Mouse (Mus musculus) CH12.LX (cell line): ENCODE data around the gene Pheta1. TPM values are rescaled to one million over a fixed set of nuclear protein-coding genes. Genes with fewer than 3 reads are reported as not detected.

Experiments used
- DNase-seq: peaks from one replicate; pipeline ENCODE4 v3.0.0-alpha.2; 2013; ENCODE audit errors: extremely low read depth
- H3K27ac ChIP-seq: 2 replicates; pipeline ENCODE4 v1.5.1; 2012; ENCODE audit warnings: low read depth, mild to moderate bottlenecking, control low read depth, moderate library complexity; ENCODE audit not compliant: insufficient read depth
- H3K27me3 ChIP-seq: replicated peaks from 2 replicates; pipeline ENCODE3; 2012; ENCODE audit warnings: inconsistent platforms
- H3K36me3 ChIP-seq, 2 experiments: replicated peaks in 1 of 2; 2 replicates each; pipeline versions ENCODE3 to v1.6.1; 2012; ENCODE audit warnings: inconsistent platforms in 1 of 2, low read length in 1 of 2, mild to moderate bottlenecking in 1 of 2, mixed read lengths in 1 of 2, moderate library complexity in 1 of 2; ENCODE audit not compliant: control insufficient read depth in 1 of 2, insufficient read depth in 1 of 2
- H3K4me1 ChIP-seq, 2 experiments: 2 replicates each; pipeline ENCODE4 v1.6.1; 2012; ENCODE audit warnings: inconsistent platforms in 1 of 2, moderate library complexity in 1 of 2; ENCODE audit not compliant: insufficient read depth in 2 of 2, control insufficient read depth in 1 of 2
- H3K4me2 ChIP-seq: 2 replicates; pipeline ENCODE4 v1.6.1; 2012; ENCODE audit warnings: low read depth, mild to moderate bottlenecking, control low read depth; ENCODE audit not compliant: poor library complexity, insufficient read depth, severe bottlenecking
- H3K4me3 ChIP-seq, 3 experiments: fragments of 150-350 bp in 1 of 3; sonication (generic) in 1 of 3; replicated peaks in 1 of 3; 2 replicates each; pipeline versions ENCODE3 to v1.5.1; 2011 to 2012; ENCODE audit warnings: low read depth in 2 of 3, low read length in 2 of 3, mild to moderate bottlenecking in 2 of 3, moderate library complexity in 2 of 3, control low read depth in 1 of 3, improper control_type of control experiment in 1 of 3, inconsistent platforms in 1 of 3, mixed read lengths in 1 of 3; ENCODE audit not compliant: poor library complexity in 1 of 3
- H3K79me2 ChIP-seq: replicated peaks from 2 replicates; pipeline ENCODE4 v1.6.1; 2012; ENCODE audit warnings: mild to moderate bottlenecking, moderate library complexity; ENCODE audit not compliant: control insufficient read depth, poor library complexity, insufficient read depth, severe bottlenecking; ENCODE audit errors: extremely low read depth
- H3K9ac ChIP-seq: 2 replicates; pipeline ENCODE4 v1.6.1; 2012; ENCODE audit warnings: low read depth, mild to moderate bottlenecking, control low read depth, moderate library complexity; ENCODE audit not compliant: insufficient read depth
- H3K9me3 ChIP-seq: replicated peaks from 2 replicates; pipeline ENCODE3; 2012; ENCODE audit warnings: low read length, inconsistent platforms, mixed read lengths
- CHD1 ChIP-seq: IDR thresholded peaks from 2 replicates; pipeline ENCODE4 v1.6.1; 2012; ENCODE audit warnings: low read depth, low read length, improper control_type of control experiment, inconsistent platforms
- CHD2 ChIP-seq: IDR thresholded peaks from 2 replicates; pipeline ENCODE4 v1.6.1; 2011; ENCODE audit warnings: low read length, improper control_type of control experiment
- CTCF ChIP-seq, 2 experiments: IDR thresholded peaks in 1 of 2; conservative IDR thresholded peaks in 1 of 2; 2 replicates each; pipeline ENCODE4 v1.5.1; 2011 to 2012; ENCODE audit warnings: low read depth in 2 of 2, low read length in 2 of 2, improper control_type of control experiment in 1 of 2, inconsistent platforms in 1 of 2, mild to moderate bottlenecking in 1 of 2, moderate library complexity in 1 of 2
- E2F4 ChIP-seq: IDR thresholded peaks from 2 replicates; pipeline ENCODE4 v1.6.1; 2011; ENCODE audit warnings: low read depth, low read length, improper control_type of control experiment; ENCODE audit not compliant: insufficient replicate concordance
- EP300 ChIP-seq: IDR thresholded peaks from 2 replicates; pipeline ENCODE4 v1.6.1; 2011; ENCODE audit warnings: low read length, improper control_type of control experiment
- ETS1 ChIP-seq: conservative IDR thresholded peaks from 2 replicates; pipeline ENCODE4 v1.6.1; 2012; ENCODE audit warnings: low read depth, mild to moderate bottlenecking, inconsistent platforms, low read length, improper control_type of control experiment, moderate library complexity
- GABPA ChIP-seq: IDR thresholded peaks from 2 replicates; pipeline ENCODE4 v1.6.1; 2012; ENCODE audit warnings: low read depth, low read length, improper control_type of control experiment, inconsistent platforms; ENCODE audit not compliant: insufficient replicate concordance
- IRF4 ChIP-seq: IDR thresholded peaks from 2 replicates; pipeline ENCODE4 v1.6.1; 2014; ENCODE audit warnings: low read depth, mild to moderate bottlenecking, inconsistent platforms, low read length, improper control_type of control experiment
- JUND ChIP-seq: conservative IDR thresholded peaks from 2 replicates; pipeline ENCODE4 v1.6.1; 2011; ENCODE audit warnings: low read depth, low read length, improper control_type of control experiment
- KAT2A ChIP-seq: IDR thresholded peaks from 2 replicates; pipeline ENCODE4 v1.6.1; 2012; ENCODE audit warnings: low read length, improper control_type of control experiment, inconsistent platforms; ENCODE audit not compliant: insufficient replicate concordance
- MAX ChIP-seq: IDR thresholded peaks from 2 replicates; pipeline ENCODE4 v1.6.1; 2011; ENCODE audit warnings: low read length, improper control_type of control experiment
- MEF2A ChIP-seq: IDR thresholded peaks from 2 replicates; pipeline ENCODE4 v1.6.1; 2014; ENCODE audit warnings: low read depth, mild to moderate bottlenecking, inconsistent platforms, low read length, improper control_type of control experiment, borderline replicate concordance
- MXI1 ChIP-seq: IDR thresholded peaks from 2 replicates; pipeline ENCODE4 v1.6.1; 2011; ENCODE audit warnings: mild to moderate bottlenecking, low read depth, low read length, improper control_type of control experiment
- MYC ChIP-seq: IDR thresholded peaks from 2 replicates; pipeline ENCODE4 v1.6.1; 2011; ENCODE audit warnings: low read depth, mild to moderate bottlenecking, improper control_type of control experiment, low read length
- POLR2AphosphoS2 ChIP-seq: IDR thresholded peaks from 2 replicates; pipeline ENCODE4 v1.6.1; 2011; ENCODE audit warnings: low read depth, low read length, improper control_type of control experiment
- RCOR1 ChIP-seq: conservative IDR thresholded peaks from 2 replicates; pipeline ENCODE4 v1.6.1; 2012; ENCODE audit warnings: low read depth, mild to moderate bottlenecking, inconsistent platforms, low read length, improper control_type of control experiment
- SMC3 ChIP-seq: IDR thresholded peaks from 2 replicates; pipeline ENCODE4 v1.6.1; 2011; ENCODE audit warnings: low read depth, low read length, improper control_type of control experiment
- TBP ChIP-seq: conservative IDR thresholded peaks from 2 replicates; pipeline ENCODE4 v1.6.1; 2011; ENCODE audit warnings: low read depth, low read length, improper control_type of control experiment
- TCF12 ChIP-seq: IDR thresholded peaks from 2 replicates; pipeline ENCODE4 v1.6.1; 2014; ENCODE audit warnings: low read depth, mild to moderate bottlenecking, inconsistent platforms, low read length, improper control_type of control experiment
- UBTF ChIP-seq: IDR thresholded peaks from 2 replicates; pipeline ENCODE4 v1.6.1; 2012; ENCODE audit warnings: low read depth, mild to moderate bottlenecking, inconsistent platforms, low read length, improper control_type of control experiment, moderate library complexity
- USF2 ChIP-seq: conservative IDR thresholded peaks from 2 replicates; pipeline ENCODE4 v1.6.1; 2011; ENCODE audit warnings: low read depth, low read length, improper control_type of control experiment
- ZC3H11A ChIP-seq: IDR thresholded peaks from 2 replicates; pipeline ENCODE4 v1.6.1; 2012; ENCODE audit warnings: low read depth, mild to moderate bottlenecking, inconsistent platforms, low read length, improper control_type of control experiment
- ZKSCAN1 ChIP-seq: IDR thresholded peaks from 2 replicates; pipeline ENCODE4 v1.6.1; 2012; ENCODE audit warnings: low read depth, inconsistent platforms, low read length, improper control_type of control experiment, borderline replicate concordance
- ZMIZ1 ChIP-seq: IDR thresholded peaks from 2 replicates; pipeline ENCODE4 v1.6.1; 2012; ENCODE audit warnings: low read depth, mild to moderate bottlenecking, inconsistent platforms, low read length, improper control_type of control experiment
- ZNF384 ChIP-seq: IDR thresholded peaks from 2 replicates; pipeline ENCODE4 v1.6.1; 2012; ENCODE audit warnings: low read depth, low read length, improper control_type of control experiment, inconsistent platforms
- dilution Hi-C: fragments of 300-500 bp; cut with MboI; formaldehyde crosslinking; loops from 2 replicates; pipeline ENCODE4 v1.14.3; 2020; ENCODE audit warnings: low sequenced_read_pairs; ENCODE audit not compliant: extremely low pct_unique_long_range_greater_than_20kb, extremely low pct_ligation_motif_present
- in situ Hi-C: fragments of 300-500 bp; cut with MboI; formaldehyde crosslinking; loops from 3 replicates; pipeline ENCODE4 v1.14.3; 2019; ENCODE audit warnings: low sequenced_read_pairs, low pct_ligation_motif_present, low pct_unique_long_range_greater_than_20kb, mixed read lengths
- polyA plus RNA-seq: library from polyadenylated mRNA; unstranded; fragments of >175 nt; gene quantifications from 2 replicates; pipeline ENCODE4 v1.2.1, GENCODE M21; 2012; ENCODE audit warnings: low read depth; ENCODE audit not compliant: insufficient read length
- total RNA-seq, 2 experiments: library from RNA; depleted of rRNA; stranded (reverse); fragments of 300-350 nt in 1 of 2; fragments of >200 nt in 1 of 2; gene quantifications; 2 replicates each; pipeline ENCODE4 v1.2.3; 2012 to 2014

The Pheta1 gene
- total and polyA plus RNA-seq, 3 experiments = 1.4 to 4.5 (median 2.0) TPM

- Histone ChIP-seq H3K4me3 (no peak overlapping the region), H3K4me1 (peaks cover 26 to 72% of the 10 kb centered on the region in 2 experiments), H3K79me2 (peaks cover 76% of the 10 kb centered on the region), H3K27me3 (no peaks in the 10 kb centered on the region), H3K36me3 (peaks cover 92 to 100% of the 10 kb centered on the region in 2 experiments), H3K9me3 (no peaks in the 10 kb centered on the region), H3K9ac (no peak overlapping the region), H3K4me2 (no peak overlapping the region), H3K27ac (peak overlapping the region; percentile 12; the same call in 1 of the 2 replicates)
- dilution Hi-C loops = no loop called here
- in situ Hi-C loops = no loop called here
- DNase-seq = no peak
- TF ChIP-seq USF2 (no peak), E2F4 (no peak), ETS1 (no peak), SMC3 (no peak), MXI1 (no peak), EP300 (no peak), MAX (no peak), RCOR1 (no peak), JUND (no peak), ZMIZ1 (no peak), MEF2A (no peak), CTCF (conservative IDR thresholded peaks at IDR 0.05 in 1 of 2, IDR thresholded peaks at IDR 0.05 in 1 of 2; ENCODE audit: low read depth in 2 of 2, low read length in 2 of 2) (no peak), IRF4 (no peak), TCF12 (no peak), KAT2A (no peak), ZKSCAN1 (no peak), MYC (no peak), POLR2AphosphoS2 (no peak)
Observed at GRCm38 (mm10) chr5:121823668-121824067, 25.1 kb upstream of the Pheta1 start.

- in situ Hi-C loops (no loop called here), dilution Hi-C loops (no loop called here)
- DNase-seq = no peak
- Histone ChIP-seq H3K4me3 (no peak overlapping the region), H3K4me2 (no peak overlapping the region), H3K4me1 (peaks cover 26 to 72% of the 10 kb centered on the region in 2 experiments), H3K36me3 (peaks cover 92 to 100% of the 10 kb centered on the region in 2 experiments), H3K79me2 (peaks cover 81% of the 10 kb centered on the region), H3K27ac (peak overlapping the region; percentile 34; the same call in 1 of the 2 replicates), H3K9ac (no peak overlapping the region), H3K27me3 (no peaks in the 10 kb centered on the region), H3K9me3 (peaks cover 2% of the 10 kb centered on the region)
- no peak for TF ChIP-seq JUND
- no peak for TF ChIP-seq IRF4
- no peak for TF ChIP-seq TBP
- no peak for TF ChIP-seq UBTF
- TF ChIP-seq USF2 = no peak
- TF ChIP-seq GABPA = no peak
- TF ChIP-seq CHD1 = no peak
- no peak for TF ChIP-seq ZC3H11A
- no peak for TF ChIP-seq ZMIZ1
- TF ChIP-seq ZNF384 = no peak
- TF ChIP-seq CHD2 = no peak
- TF ChIP-seq CTCF (conservative IDR thresholded peaks at IDR 0.05 in 1 of 2, IDR thresholded peaks at IDR 0.05 in 1 of 2; ENCODE audit: low read depth in 2 of 2, low read length in 2 of 2) = no peak
- no peak for TF ChIP-seq MXI1
- TF ChIP-seq MYC = no peak
Observed at GRCm38 (mm10) chr5:121824121-121824520, 24.7 kb upstream of the Pheta1 start.
